Mouse (Mus musculus) 3134 (cell line): ENCODE data around the gene Trim34b.
"Not testable (repeated sequence)": the region's sequence is repeated elsewhere in the genome, so short reads cannot be mapped to it uniquely, and the experiment has no call there.

Experiments
- DNase-seq: peaks from one replicate; pipeline ENCODE4 v3.0.0-alpha.2; 2011; ENCODE audit warnings: low spot score; ENCODE audit not compliant: insufficient read length; ENCODE audit errors: extremely low read depth

Trim34b gene

DNA sequence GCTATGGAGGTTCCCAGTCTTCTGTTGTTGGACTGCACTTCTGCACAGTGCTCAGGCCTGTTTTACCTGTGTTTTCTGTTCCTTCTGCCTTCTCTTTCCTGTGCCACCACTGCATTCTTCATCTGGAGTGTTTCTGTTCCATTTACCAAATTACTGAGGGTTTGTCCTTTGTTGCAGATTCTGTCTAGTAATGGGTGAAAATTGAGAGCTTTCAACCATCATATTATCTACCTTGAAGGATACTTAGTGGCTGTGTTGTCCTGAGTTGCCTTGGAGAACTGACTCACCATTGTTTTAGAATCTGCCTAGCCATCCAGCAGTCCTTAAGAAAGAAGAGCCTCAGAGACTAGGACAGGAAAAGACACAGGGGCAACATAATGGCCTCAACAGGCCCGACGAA, at the start of gene Trim34b:
Trim34b (plus strand) TSS at position 301 of the 400 bp plus-strand sequence.
- DNase-seq = not testable (repeated sequence)

DNA sequence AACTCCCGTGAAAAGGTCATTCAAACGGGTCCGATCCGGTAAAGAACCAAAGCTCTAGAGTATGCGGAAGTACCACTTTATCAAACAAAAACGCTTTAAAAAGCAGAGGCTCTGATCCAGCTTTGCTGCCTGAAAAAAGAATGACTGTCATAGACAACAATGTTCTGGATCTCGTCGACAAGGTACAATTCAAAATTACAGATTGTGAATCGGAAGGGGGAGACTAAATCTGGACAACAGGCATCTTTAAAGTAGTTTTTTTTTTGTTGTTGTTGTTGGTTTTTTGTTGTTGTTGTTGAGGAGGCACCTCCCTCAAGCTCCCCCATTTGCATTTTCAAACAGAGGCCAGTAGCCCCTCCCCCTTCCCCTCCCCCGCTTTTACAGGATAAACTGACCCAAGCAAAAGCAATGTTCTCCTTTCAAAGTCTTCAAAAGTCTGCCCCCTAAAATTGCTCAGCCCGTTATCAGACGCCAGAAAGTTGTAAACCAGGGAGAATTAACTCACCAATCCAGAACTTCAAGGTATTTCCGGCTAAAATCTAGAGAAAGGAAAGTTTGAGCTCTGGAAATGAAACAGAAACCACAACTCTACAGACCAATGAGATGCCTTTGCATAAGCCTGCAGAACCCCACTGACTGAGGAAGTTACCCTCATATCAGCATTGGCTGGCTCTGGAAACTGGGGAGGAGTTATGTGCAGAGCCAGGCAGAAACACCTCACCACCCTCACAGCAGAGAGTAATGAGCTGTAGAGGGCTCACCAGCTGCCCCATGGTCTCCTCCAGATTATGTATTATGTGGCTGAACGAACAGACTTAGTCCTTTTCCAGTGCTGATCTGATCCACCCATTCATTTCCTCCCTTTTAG, 41.5 kb upstream of the Trim34b start, which contains the start of gene Trim5:
Trim5 (minus strand) TSS at position 519 of the 868 bp plus-strand sequence.
- DNase-seq = not testable (repeated sequence)

DNA sequence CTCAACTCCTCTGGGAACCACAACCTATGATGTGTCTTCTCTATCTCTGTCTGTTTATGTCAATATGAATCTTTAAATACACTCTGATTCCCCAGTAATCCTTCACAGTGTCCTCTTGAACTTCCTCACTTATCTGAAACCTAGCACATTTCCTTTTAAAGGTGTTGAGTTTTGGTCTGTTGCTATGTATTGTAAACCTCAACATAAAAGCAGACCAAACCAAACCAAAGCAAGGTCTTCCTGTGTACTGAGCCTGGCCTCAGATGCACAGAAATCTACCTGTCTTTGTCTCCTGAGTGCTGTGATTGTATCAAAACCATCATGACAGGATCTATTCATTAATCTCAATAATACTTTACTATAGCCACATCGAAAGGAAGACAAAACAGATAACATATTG, 38.6 kb upstream of the Trim34b start:
- no peak for DNase-seq

DNA sequence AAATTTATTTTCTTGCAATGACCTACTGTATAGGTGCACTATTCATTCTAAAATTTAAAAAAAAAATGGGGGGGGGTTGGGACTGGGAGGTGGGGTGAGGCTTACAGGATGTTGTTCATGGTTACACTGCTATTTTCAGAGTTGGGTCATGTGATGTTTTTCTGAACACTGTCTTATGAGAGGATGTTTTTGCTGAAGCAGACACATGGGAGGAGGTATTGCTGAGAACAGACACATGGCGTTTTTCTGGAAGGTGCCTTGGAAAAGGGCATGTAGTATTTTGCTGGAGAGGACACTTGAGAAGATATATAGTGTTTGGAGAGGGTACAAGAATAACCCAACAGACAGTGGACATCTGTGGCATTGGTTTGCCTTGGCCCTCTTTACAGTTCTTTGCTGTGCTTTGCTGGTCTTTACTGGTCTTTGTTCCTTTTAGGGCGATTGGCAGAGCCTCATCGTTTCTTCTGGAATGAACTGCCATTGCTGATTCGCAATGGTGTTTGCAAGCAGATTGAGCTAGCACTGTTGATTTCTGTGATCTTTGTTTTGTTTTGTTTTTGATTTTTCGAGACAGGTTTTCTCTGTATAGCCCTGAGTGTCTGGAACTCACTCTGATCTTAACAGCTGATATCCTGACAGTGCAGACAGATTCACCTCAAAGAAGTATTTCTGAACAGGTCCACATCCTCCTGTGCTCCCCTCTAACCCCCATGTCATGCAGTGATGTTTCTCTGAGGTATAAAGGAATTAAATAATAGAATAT, 37.5 kb upstream of the Trim34b start:
- DNase-seq = no peak

DNA sequence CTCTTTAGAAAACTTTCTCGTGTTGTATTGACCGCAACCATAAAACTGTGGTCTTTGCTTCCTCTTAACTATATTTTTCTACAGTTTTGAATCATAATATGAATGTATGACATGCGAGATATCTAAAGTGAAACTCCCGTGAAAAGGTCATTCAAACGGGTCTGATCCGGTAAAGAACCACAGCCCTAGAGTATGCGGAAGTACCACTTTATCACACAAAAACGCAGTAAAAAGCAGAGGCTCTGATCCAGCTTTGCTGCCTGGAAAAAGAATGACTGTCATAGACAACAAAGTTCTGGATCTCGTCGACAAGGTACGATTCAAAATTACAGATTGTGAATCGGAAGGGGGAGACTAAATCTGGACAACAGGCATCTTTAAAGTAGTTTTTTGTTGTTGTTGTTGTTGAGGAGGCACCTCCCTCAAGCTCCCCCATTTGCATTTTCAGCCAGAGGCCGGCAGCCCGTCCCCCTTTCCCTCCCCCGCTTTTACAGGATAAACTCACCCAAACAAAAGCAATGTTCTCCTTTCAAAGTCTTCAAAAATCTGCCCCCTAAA, 14.4 kb upstream of the Trim34b start:
- peak; percentile 25 for DNase-seq

DNA sequence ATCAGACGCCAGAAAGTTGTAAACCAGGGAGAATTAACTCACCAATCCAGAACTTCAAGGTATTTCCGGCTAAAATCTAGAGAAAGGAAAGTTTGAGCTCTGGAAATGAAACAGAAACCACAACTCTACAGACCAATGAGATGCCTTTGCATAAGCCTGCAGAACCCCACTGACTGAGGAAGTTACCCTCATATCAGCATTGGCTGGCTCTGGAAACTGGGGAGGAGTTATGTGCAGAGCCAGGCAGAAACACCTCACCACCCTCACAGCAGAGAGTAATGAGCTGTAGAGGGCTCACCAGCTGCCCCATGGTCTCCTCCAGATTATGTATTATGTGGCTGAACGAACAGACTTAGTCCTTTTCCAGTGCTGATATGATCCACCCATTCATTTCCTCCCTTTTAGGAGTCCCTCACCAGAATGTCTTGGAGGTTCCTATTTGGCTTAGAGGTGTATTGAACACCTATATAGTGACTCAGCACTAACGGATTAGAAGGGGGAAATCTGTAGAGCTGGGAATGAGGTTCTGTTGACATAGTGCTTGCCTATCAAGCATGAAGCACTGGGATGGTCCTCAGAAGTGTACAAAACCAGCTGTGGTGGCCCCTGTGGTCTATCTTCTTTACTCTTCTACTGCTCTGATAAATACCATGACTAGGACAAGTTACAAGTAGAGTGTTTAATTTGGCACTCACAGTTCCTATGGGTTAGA, 13.7 kb upstream of the Trim34b start, which contains the start of gene Trim12a:
Trim12a (minus strand) TSS at position 98 of the 712 bp plus-strand sequence.
- DNase-seq = not testable (repeated sequence)

DNA sequence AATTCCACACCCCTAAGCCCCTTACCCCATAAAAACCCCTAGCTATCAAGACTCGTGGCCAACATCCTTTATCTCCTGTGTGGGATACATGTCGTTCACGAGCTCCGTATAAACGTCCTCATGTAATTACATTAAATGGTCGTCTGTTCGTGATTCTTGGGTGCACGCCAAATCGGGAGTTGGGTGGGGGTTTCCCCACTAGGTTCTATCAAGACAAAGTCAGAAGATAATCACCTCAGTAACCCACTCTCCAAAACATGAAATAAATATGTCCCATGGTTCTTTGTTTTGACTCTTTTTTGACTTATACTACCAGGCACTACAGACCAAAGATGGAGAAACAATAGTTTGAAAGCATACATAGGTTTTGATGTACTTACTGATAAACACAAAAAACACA, 7.2 kb upstream of the Trim34b start:
- no peak for DNase-seq

DNA sequence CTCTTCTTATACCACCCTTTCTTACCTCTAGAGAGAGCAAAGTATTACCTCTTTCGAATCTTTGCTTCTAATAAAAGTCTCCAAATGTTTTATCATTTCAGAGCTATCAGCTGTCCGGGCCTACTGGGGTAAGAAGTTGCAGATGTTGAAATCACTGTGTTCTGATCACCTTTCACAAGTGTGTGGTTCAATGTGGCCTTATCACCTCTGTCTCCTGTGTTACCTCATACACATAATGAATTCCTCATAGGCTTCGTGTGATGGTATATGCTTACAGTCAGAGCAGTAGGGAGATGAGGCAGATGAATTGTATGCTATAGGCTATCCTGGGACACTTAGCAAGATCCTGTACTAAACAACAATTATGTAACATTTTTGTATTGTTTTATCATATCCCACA, 6.3 kb downstream of the Trim34b start:
- not testable (repeated sequence) for DNase-seq

DNA sequence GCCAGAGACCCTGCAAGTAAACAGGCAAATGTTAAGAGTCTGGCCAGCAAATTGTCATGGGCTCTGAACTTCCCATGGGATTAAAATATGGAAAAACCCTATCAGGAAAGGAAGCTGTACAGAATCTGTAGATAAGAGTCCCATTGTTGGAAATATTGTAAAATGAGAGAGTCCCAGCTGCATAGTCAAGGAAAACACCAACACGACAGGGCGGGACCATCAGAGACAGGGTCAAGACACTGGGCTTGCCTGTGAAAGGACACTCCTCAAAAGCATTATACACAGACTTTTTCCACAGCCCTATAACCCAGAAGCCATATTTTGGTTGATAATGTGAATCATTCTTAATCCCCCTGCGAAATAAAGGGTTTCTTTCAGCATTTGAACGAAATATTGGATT, 11.5 kb downstream of the Trim34b start:
- DNase-seq = not testable (repeated sequence)

DNA sequence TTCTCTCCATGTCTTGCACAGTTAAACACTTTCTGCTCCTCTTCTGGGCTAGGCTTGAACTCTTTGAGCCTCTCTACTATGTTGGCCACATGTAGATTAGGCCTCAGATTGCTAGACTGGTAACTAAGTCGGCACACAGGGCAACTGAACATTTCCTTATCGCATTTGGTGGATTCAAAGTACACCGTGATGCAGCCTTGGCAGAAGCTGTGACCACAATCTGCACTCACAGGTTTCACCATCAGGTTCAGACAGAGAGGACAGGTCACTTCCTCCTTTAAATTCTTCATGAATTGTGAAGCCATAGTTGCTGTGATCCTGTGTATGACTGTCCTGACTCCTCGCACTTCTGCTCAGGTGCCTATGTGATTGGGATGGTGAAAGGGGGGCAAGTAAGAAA, 18.8 kb downstream of the Trim34b start:
- DNase-seq = not testable (repeated sequence)

DNA sequence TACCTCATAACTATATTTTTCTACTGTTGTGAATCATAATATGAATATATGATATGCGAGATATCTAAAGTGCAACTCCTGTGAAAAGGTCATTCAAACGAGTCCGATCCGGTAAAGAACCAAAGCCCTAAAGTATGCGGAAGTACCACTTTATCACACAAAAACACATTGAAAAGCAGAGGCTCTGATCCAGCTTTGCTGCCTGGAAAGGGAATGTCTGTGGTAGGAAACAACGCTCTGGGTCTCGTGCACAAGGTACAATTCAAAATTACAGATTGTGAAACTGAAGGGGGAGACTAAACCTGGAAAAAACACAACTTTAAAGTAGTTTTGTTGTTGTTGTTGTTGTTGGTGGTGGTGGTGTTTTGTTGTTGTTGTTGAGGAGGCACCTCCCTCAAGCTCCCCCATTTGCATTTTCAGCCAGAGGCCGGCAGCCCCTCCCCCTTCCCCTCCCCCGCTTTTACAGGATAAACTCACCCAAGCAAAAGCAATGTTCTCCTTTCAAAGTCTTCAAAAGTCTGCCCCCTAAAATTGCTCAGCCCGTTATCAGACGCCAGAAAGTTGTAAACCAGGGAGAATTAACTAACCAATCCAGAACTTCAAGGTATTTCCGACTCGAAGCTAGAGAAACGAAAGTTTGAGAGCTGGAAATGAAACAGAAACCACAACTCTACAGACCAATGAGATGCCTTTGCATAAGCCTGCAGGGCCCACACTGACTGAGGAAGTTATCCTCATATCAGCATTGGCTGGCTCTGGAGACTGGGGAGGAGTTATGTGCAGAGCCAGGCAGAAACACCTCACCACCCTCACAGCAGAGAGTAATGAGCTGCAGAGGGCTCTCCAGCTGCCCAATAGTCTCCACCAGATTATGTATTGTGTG, 23.7 kb downstream of the Trim34b start, which contains the start of gene Trim12c:
Trim12c (minus strand) TSS at position 646 of the 883 bp plus-strand sequence.
- peak; percentile 43 for DNase-seq

DNA sequence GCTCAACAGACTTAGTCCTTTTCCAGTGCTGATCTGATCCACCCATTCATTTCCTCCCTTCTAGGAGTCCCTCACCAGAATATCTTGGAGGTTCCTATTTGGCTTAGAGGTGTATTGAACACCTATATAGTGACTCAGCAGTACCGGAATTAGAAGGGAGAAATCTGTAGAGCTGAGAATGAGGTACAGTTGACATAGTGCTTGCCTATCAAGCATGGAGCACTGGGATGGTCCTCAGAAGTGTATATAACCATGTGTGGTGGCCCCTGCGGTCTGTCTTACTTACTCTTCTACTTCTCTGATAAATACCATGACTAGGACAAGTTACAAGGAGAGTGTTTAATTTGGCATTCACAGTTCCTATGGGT, 24.3 kb downstream of the Trim34b start:
- DNase-seq = no peak

DNA sequence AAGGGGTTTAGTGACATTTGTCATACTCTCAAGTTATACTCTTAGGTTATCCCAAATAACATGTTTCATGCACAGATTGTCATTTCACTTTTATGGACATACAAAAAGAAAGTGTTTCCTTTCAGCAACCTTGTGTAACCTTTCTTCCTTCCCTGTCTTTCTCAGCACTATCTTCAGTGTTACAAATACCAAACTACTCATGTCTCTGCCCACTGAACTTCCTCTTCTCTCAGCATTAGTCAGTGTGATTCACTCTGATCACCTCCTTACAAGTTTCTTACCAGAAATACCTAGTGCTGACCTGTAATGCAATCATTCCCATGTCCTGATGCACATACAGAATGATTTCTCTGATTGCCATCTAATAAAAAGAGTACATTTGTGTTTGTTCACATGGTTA, 37.1 kb downstream of the Trim34b start:
- no peak for DNase-seq

DNA sequence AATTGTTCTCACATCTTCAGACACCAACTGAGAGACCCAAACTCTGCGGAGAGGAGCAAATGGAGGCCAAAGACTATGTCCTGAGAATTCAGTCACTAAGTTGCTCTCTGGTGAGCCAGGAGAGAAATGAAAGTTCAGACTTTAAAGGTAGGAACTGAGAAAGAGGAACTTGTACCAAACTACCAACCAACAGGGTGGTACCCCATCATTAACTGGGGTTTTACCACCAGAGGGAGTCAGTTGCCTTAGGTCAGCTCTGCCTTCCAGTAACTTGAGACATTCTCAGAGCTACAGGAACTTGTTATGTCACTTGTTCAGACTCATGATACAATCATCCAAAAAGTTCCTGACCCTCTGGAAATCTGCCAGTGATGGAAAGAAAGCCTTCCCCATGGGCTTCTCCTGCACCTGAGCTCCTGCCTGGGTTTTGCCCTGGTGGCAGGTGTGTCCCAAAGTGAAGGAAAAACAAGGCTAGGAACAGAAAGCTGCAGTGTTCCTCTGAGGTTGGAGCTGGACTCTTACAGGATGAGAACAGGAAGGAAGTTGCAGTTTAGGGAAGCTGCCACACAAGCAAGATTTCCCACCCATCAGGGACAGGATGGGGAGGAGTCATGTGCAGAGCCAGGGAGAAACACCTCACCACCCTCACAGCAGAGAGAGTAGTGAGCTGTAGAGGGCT, 40.6 kb downstream of the Trim34b start, which contains the start of gene Trim30b:
Trim30b (minus strand) TSS at position 149 of the 679 bp plus-strand sequence.
- DNase-seq = peak; percentile 23
